Mouse (Mus musculus) megakaryocyte, embryonic 14.5 days (primary cell): ENCODE results near the gene Csrnp2. TPM values are rescaled to one million over a fixed set of nuclear protein-coding genes. Genes with fewer than 3 reads are reported as not detected.

Source experiments
- H3K27me3 ChIP-seq: replicated peaks from 2 replicates; pipeline ENCODE3; 2012; ENCODE audit warnings: inconsistent platforms
- H3K36me3 ChIP-seq: replicated peaks from 2 replicates; pipeline ENCODE3; 2012; ENCODE audit warnings: low read length, inconsistent platforms, mixed read lengths
- H3K4me1 ChIP-seq: 2 replicates; pipeline ENCODE4 v1.6.1; 2012; ENCODE audit warnings: inconsistent platforms
- H3K4me3 ChIP-seq: replicated peaks from 2 replicates; pipeline ENCODE3; 2012; ENCODE audit warnings: moderate library complexity, mild to moderate bottlenecking, inconsistent platforms
- H3K9me3 ChIP-seq: 2 replicates; pipeline ENCODE4 v1.6.1; 2012; ENCODE audit warnings: inconsistent platforms
- FLI1 ChIP-seq: IDR thresholded peaks from 2 replicates; pipeline ENCODE4 v1.6.1; 2012; ENCODE audit warnings: low read length, inconsistent platforms, mixed read lengths
- GATA1 ChIP-seq: IDR thresholded peaks from 3 replicates; pipeline ENCODE4 v1.6.1; 2012; ENCODE audit warnings: mixed read lengths, low read length, inconsistent platforms, borderline replicate concordance
- polyA plus RNA-seq: library from polyadenylated mRNA; stranded (reverse); fragments of >175 nt; gene quantifications from 2 replicates; pipeline ENCODE4 v1.2.3, GENCODE M21; 2012; ENCODE audit warnings: low replicate concordance; ENCODE audit not compliant: insufficient read depth

The Csrnp2 gene
- polyA plus RNA-seq, 1 experiment: 0.46 TPM

GRCm38 (mm10) chr15:100443126-100443922, 52.0 kb downstream of the Csrnp2 start:
- no peaks in the 10 kb centered on the region for H3K9me3 ChIP-seq
- H3K4me3 ChIP-seq: peak overlapping the region; percentile 92
- no peak for TF ChIP-seq GATA1
- TF ChIP-seq FLI1: no peak
- peaks cover 2% of the 10 kb centered on the region for H3K27me3 ChIP-seq
- H3K36me3 ChIP-seq: no peaks in the 10 kb centered on the region
- peaks cover 35% of the 10 kb centered on the region for H3K4me1 ChIP-seq

DNA sequence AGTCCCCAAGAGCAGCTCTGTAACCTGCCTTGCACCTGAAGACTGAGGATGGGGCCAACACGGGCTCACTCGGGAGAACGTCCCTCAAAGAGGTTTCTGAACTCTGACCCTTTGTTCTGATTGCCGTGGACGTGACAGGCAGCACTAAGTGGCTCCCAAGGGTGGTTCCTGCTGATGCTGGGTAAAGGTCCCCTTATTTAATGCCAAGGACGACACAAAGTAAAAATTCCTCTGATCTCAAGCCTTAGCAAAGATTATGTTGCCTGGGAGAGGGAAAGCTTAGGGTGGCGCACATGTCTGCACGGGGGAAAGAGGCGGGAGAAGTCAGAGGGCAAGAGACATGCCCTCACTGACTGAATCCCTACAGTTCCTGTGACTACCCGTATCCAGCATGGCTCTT, 58.8 kb downstream of the Csrnp2 start:
- Histone ChIP-seq H3K4me1 (peaks cover 29% of the 10 kb centered on the region), H3K27me3 (peaks cover 6% of the 10 kb centered on the region), H3K9me3 (peaks cover 6% of the 10 kb centered on the region; the same call in 1 of the 2 replicates), H3K36me3 (no peaks in the 10 kb centered on the region), H3K4me3 (no peak overlapping the region)
- TF ChIP-seq FLI1 (no peak), GATA1 (no peak)

DNA sequence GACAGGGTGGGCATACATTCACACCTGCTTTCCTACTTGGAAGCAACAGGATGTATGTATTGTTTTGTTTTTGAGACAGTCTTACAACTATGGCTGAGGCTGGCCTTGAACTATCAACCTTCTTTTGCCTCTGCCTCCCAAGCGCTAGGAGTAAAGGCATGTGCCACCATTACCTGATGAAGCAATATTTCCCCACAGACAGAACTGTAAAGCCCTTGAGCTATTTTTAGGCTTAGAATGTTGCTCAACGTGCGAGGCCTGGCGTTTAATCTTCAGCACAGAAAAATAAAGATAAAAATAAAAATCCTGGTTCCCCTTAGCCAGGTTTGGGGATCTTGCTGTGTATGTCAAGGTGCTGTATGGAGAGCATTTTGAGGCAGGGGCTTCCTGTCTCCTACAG, 59.2 kb downstream of the Csrnp2 start:
- Histone ChIP-seq H3K4me1 (peaks cover 29% of the 10 kb centered on the region), H3K27me3 (peaks cover 7% of the 10 kb centered on the region), H3K36me3 (no peaks in the 10 kb centered on the region), H3K9me3 (peaks cover 6% of the 10 kb centered on the region; the same call in 1 of the 2 replicates), H3K4me3 (no peak overlapping the region)
- no peak for TF ChIP-seq FLI1
- TF ChIP-seq GATA1: no peak

DNA sequence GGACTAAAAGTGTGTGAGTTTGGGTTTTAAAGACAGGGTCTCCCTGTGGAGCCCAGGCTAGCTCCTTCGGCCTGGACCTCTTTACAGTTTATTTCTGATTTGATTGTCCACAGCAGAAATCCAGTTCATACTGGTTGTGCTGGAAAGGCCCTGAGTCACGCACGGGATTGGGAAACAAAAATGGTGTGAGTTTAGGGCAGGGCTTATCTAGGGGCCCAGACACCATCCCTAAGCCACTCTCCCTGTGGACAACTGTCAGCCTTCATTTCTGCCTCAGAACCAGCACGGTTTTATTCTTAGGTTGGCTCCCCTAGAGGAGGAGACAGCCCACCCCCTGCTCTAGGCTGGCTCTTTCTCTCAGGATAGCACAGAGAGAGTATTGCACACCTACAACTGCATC, 62.1 kb downstream of the Csrnp2 start:
- H3K27me3 ChIP-seq: peaks cover 20% of the 10 kb centered on the region

GRCm38 (mm10) chr15:100429959-100430565, 65.2 kb downstream of the Csrnp2 start:
- TF ChIP-seq FLI1 (no peak), GATA1 (no peak)
- H3K4me3 ChIP-seq: no peak overlapping the region
- peaks cover 14% of the 10 kb centered on the region for H3K9me3 ChIP-seq
- H3K27me3 ChIP-seq: peaks cover 43% of the 10 kb centered on the region
- H3K4me1 ChIP-seq: peaks cover 27% of the 10 kb centered on the region
- no peaks in the 10 kb centered on the region for H3K36me3 ChIP-seq

More for the DNA sequence above, 62.1 kb downstream of the Csrnp2 start:
- H3K36me3 ChIP-seq: no peaks in the 10 kb centered on the region
- peaks cover 6% of the 10 kb centered on the region; the same call in 1 of the 2 replicates for H3K9me3 ChIP-seq
- H3K4me3 ChIP-seq: no peak overlapping the region
- TF ChIP-seq FLI1: no peak
- peaks cover 27% of the 10 kb centered on the region for H3K4me1 ChIP-seq

Other genes with a start within 250 kb of the Csrnp2 start
- gene Tmprss12, start 214.7 kb downstream of the Csrnp2 start, polyA plus RNA-seq: not detected in 2 replicates
- gene Mettl7a1, start 191.3 kb downstream of the Csrnp2 start, polyA plus RNA-seq: 1.7 and 9.2 TPM in 2 replicates
- gene Mettl7a3, start 160.6 kb downstream of the Csrnp2 start, polyA plus RNA-seq: not detected in 2 replicates
- gene Methig1, start 142.3 kb downstream of the Csrnp2 start, polyA plus RNA-seq: not detected in 2 replicates
- not detected in 2 replicates for gene Mettl7a2, start 142.3 kb downstream of the Csrnp2 start, polyA plus RNA-seq
- not detected in 2 replicates for gene Higd1c, start 130.9 kb downstream of the Csrnp2 start, polyA plus RNA-seq
- not detected in 2 replicates for gene Gm5475, start 73.3 kb downstream of the Csrnp2 start, polyA plus RNA-seq
- 0.62 TPM in 1 of 2 replicates, not detected in the other for gene Slc11a2, start 70.4 kb downstream of the Csrnp2 start, polyA plus RNA-seq
- gene Letmd1, start 26.5 kb downstream of the Csrnp2 start, polyA plus RNA-seq: 21.1 and 42.7 TPM in 2 replicates
- 3.0 TPM in 1 of 2 replicates, not detected in the other for gene Tfcp2, start 56.5 kb upstream of the Csrnp2 start, polyA plus RNA-seq
- 1.6 and 2.9 TPM in 2 replicates for gene Pou6f1, start 104.5 kb upstream of the Csrnp2 start, polyA plus RNA-seq
- gene Dazap2, start 119.9 kb upstream of the Csrnp2 start, polyA plus RNA-seq: 28.5 and 32.0 TPM in 2 replicates
- 57.2 and 75.5 TPM in 2 replicates for gene Smagp, start 141.5 kb upstream of the Csrnp2 start, polyA plus RNA-seq
- gene Bin2, start 174.1 kb upstream of the Csrnp2 start, polyA plus RNA-seq: 2,082 and 2,619 TPM in 2 replicates
- gene Cela1, start 192.4 kb upstream of the Csrnp2 start, polyA plus RNA-seq: 12.5 and 23.0 TPM in 2 replicates
- gene Galnt6, start 233.9 kb upstream of the Csrnp2 start, polyA plus RNA-seq: 2.3 TPM in 1 of 2 replicates, not detected in the other